Mouse (Mus musculus) adrenal gland, adult 8-10 months (tissue): ENCODE measurements at regions not wholly inside any gene's neighbourhood (a gene's known extent, or its start where the extent isn't known, plus 50 kb on each side); places are given as distances from the start of the nearest gene placed in this dataset.

Source experiments
- DNase-seq: peaks from one replicate; pipeline ENCODE4 v3.0.0; 2022

DNA sequence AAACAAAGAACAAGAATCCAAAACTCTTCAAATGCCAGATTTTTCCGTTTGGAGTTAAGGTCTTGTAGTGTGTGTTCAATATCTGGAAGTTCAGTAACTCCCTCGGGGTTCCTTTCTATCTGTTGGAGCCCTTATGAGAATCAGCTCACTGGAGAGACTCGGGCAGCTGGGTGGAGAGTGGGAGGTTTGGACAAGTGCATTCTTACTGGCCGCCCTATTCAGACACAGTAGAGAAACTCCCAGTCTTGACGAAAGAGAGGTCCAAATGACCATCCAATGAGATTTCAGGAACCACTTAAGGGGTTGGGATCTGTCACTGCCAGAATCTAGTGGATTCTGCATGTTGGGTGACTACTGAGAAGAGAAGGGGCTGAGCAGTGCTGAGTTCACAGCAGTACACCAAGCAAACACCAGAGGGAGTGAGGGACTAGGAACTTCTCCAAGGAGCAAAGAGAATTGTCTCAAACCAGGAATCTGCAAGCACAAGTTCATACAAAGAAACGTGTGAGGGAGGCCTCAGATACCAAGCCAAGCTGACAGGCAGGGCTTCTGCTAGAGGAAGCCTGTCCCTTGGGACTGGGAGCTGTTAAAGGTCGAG is 310.0 kb upstream of the Magi2 start:
- DNase-seq = peak; percentile 20

DNA sequence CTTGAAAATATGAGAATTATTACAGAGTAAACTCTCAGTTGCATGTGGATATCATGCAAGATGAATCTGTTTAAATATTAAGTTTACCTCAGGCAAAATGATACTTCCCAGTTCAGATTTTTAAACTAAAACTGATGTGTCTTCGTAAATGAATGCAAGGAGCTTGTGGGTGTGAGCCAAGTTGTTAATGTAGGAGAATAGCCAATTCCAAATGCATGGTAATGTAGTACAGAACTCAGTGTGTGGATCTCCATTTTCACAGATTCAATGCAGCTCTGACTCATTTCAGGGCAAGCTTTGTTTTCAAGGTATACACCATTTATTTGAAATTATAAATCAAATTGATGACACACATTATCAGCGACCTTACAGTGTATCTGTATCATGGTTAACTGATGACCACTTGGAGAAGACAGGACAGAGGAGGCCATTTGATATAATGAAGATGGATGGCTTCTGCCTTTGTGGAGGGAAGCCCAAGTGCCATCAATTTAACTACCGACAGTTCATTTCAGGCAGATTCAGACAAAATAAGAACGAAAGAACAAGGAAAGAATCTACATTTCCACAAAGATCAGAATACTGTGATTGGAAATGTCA is 272.9 kb upstream of the Magi2 start:
- DNase-seq = no peak
